Mouse (Mus musculus) hindbrain, embryonic 11.5 days (tissue): Measurements from ENCODE around the gene Slc38a2. TPM values are rescaled to one million over a fixed set of nuclear protein-coding genes. Genes with fewer than 3 reads are reported as not detected.

ENCODE experiments used
- ATAC-seq: fragments of 200-750 bp; cut with Nextera tagmentation; 2 replicates; pipeline ENCODE4 v1.8.0; 2017; ENCODE audit warnings: mild to moderate bottlenecking, moderate TSS enrichment, moderate library complexity; ENCODE audit not compliant: low FRiP score
- DNase-seq: peaks from one replicate; pipeline ENCODE4 v3.0.0-alpha.2; 2015; ENCODE audit warnings: low spot score
- H3K27ac ChIP-seq: fragments of 300-500 bp; sonication (generic); 2 replicates; pipeline ENCODE4 v1.5.1; 2014; ENCODE audit warnings: mild to moderate bottlenecking, low read depth, low read length
- H3K27me3 ChIP-seq: fragments of 300-500 bp; sonication (generic); 2 replicates; pipeline ENCODE4 v1.6.1; 2014; ENCODE audit warnings: mild to moderate bottlenecking, low read length, moderate library complexity, mixed read lengths; ENCODE audit not compliant: control insufficient read depth, insufficient read depth
- H3K36me3 ChIP-seq: fragments of 300-500 bp; sonication (generic); 2 replicates; pipeline ENCODE4 v1.6.1; 2014; ENCODE audit warnings: mild to moderate bottlenecking, low read length, moderate library complexity, mixed read lengths; ENCODE audit not compliant: control insufficient read depth, insufficient read depth
- H3K4me1 ChIP-seq: fragments of 300-500 bp; sonication (generic); replicated peaks from 2 replicates; pipeline ENCODE4 v1.6.1; 2014; ENCODE audit warnings: low read length, mixed read lengths; ENCODE audit not compliant: control insufficient read depth, insufficient read depth
- H3K4me2 ChIP-seq: fragments of 300-500 bp; sonication (generic); replicated peaks from 2 replicates; pipeline ENCODE4 v1.6.1; 2014; ENCODE audit warnings: mild to moderate bottlenecking, low read depth, low read length
- H3K4me3 ChIP-seq: fragments of 300-500 bp; sonication (generic); 2 replicates; pipeline ENCODE4 v1.5.1; 2014; ENCODE audit warnings: low read depth, low read length
- H3K9ac ChIP-seq: fragments of 300-500 bp; sonication (generic); 2 replicates; pipeline ENCODE4 v1.6.1; 2014; ENCODE audit warnings: low read depth, low read length
- H3K9me3 ChIP-seq: fragments of 300-500 bp; sonication (generic); 2 replicates; pipeline ENCODE4 v1.6.1; 2016; ENCODE audit warnings: low read length; ENCODE audit not compliant: control insufficient read depth
- WGBS: fragments of 180-500 bp; shearing (Covaris S2); extraction: QIAGEN DNeasy Blood & Tissue Kit; methylation state at CpG from one replicate; pipeline ENCODE4 v1.1.7; 2014; 5-methylcytosine and 5-hydroxymethylcytosine counted together
- polyA plus RNA-seq: library from polyadenylated mRNA; unstranded; fragments of >200 nt; fragmentation: Nextera tagmentation; extraction: Ambion mirVana; gene quantifications from 2 replicates; pipeline ENCODE4 v1.2.1, GENCODE M21; 2014

Gene Slc38a2
- polyA plus RNA-seq, 1 experiment from 2014 or later, result 209 TPM

- WGBS, result 86% methylated on average over 10 of the region's 10 CpGs
- Histone ChIP-seq H3K4me3 (no peak overlapping the region), H3K4me1 (no peaks in the 10 kb centered on the region), H3K27me3 (no peaks in the 10 kb centered on the region), H3K9ac (no peak overlapping the region), H3K4me2 (no peak overlapping the region), H3K9me3 (no peaks in the 10 kb centered on the region), H3K36me3 (no peaks in the 10 kb centered on the region), H3K27ac (no peak overlapping the region)
- no peak for ATAC-seq
- no peak for DNase-seq
Measured at GRCm38 (mm10) chr15:96728993-96729392, 29.5 kb upstream of the Slc38a2 start.

DNA sequence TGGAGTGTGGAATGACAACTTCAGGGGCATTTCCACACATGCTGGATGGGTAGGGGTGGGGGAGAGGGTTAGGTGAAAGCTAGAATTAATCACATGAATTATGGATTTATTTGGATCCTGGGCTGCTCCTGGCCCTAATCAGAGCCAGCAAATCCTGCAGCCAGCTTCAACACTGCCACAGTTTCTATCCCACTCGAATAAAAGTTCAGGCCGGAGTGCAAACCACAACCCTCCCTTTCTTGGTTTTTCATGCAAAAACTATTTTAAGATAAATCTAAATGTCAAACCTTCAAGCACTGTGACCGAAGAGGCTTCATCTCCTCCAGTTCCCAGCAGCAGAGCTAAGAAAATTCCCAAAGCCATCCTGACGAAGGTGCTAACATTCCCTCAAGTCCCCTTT, 28.8 kb upstream of the Slc38a2 start:
- no peak for ATAC-seq
- H3K4me2 ChIP-seq, result no peak overlapping the region
- WGBS, result 89% methylated on average over 4 of the region's 4 CpGs
- H3K4me1 ChIP-seq, result no peaks in the 10 kb centered on the region
- no peaks in the 10 kb centered on the region for H3K27me3 ChIP-seq
- no peak overlapping the region for H3K4me3 ChIP-seq
- H3K9me3 ChIP-seq, result no peaks in the 10 kb centered on the region
- no peak for DNase-seq
- H3K36me3 ChIP-seq, result no peaks in the 10 kb centered on the region
- no peak overlapping the region for H3K27ac ChIP-seq
- H3K9ac ChIP-seq, result no peak overlapping the region

DNA sequence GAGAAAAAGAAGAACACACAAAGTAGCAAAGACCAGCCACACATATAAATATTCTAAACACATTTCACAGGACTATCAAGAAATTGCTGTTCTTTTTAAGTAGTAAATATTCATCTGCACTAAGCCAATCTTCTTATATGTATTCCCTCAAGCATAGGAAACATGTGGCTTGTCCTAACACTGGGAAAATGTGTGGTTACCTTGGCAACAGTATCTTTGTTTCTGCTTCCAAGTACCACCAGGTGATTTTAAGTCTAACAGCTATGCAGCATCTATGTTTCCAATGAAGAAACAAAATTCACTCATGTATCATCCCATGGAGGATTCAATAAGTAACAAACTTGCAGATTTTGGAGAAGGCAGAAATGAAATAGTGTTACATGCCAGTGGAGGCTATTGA, 25.0 kb upstream of the Slc38a2 start:
- H3K27me3 ChIP-seq, result no peaks in the 10 kb centered on the region
- H3K4me1 ChIP-seq, result no peaks in the 10 kb centered on the region
- no peak overlapping the region for H3K27ac ChIP-seq
- no peak overlapping the region for H3K4me2 ChIP-seq
- ATAC-seq (no peak), DNase-seq (no peak)
- H3K9ac ChIP-seq, result no peak overlapping the region
- H3K9me3 ChIP-seq, result no peaks in the 10 kb centered on the region
- no peaks in the 10 kb centered on the region for H3K36me3 ChIP-seq
- no peak overlapping the region for H3K4me3 ChIP-seq

DNA sequence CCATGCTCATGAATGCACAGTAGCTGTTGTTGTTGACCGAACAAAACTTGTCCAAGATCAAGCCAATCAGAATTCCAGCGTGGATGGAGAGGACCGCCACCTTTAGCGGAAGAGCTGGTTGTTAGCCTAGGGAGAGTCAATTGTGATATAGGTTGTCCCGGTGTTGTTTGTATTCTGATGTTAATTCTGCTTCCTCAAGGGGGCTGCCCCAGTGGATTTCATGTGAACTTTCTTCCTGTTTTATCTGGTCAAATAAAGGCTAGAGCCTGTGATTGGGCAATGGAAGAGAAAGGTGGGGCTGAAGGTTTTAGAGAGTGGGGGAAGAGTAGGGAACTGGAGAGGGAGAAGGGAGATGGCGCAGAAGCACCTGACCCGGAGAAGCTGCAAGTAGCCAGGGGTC, 22.7 kb upstream of the Slc38a2 start:
- no peaks in the 10 kb centered on the region for H3K27me3 ChIP-seq
- WGBS, result 80% methylated on average over 7 of the region's 7 CpGs
- no peaks in the 10 kb centered on the region for H3K36me3 ChIP-seq
- H3K9me3 ChIP-seq, result no peaks in the 10 kb centered on the region
- H3K27ac ChIP-seq, result no peak overlapping the region
- no peak overlapping the region for H3K9ac ChIP-seq
- no peaks in the 10 kb centered on the region for H3K4me1 ChIP-seq
- no peak overlapping the region for H3K4me2 ChIP-seq
- no peak overlapping the region for H3K4me3 ChIP-seq
- DNase-seq (no peak), ATAC-seq (no peak)

DNA sequence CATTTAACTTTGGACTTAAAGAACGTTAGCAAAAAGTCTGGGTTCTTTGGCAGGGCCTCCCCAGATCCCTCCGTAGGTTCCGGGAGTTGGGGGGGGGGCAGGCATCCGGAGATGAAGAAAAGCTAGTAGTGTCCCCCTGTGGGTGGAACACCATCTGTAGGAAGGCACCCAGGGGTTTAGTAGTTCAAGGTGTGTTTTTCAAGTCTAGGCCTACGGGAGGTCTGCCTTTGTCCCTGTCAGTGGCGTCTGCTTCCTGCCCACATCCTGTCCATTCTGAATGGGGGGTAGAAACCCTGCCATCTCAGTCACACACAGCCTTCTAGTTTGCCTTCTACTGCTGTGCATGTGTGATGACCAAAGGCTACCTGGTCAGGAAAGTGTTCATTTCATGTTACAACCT, 20.6 kb upstream of the Slc38a2 start:
- no peaks in the 10 kb centered on the region for H3K9me3 ChIP-seq
- H3K4me1 ChIP-seq, result no peaks in the 10 kb centered on the region
- H3K27me3 ChIP-seq, result no peaks in the 10 kb centered on the region
- 79% methylated on average over 6 of the region's 6 CpGs for WGBS
- ATAC-seq (no peak), DNase-seq (no peak)
- H3K9ac ChIP-seq, result no peak overlapping the region
- no peak overlapping the region for H3K4me2 ChIP-seq
- no peak overlapping the region for H3K27ac ChIP-seq
- H3K36me3 ChIP-seq, result no peaks in the 10 kb centered on the region
- H3K4me3 ChIP-seq, result no peak overlapping the region

- Histone ChIP-seq H3K4me3 (no peak overlapping the region), H3K9me3 (no peaks in the 10 kb centered on the region), H3K4me1 (no peaks in the 10 kb centered on the region), H3K27ac (no peak overlapping the region), H3K36me3 (no peaks in the 10 kb centered on the region), H3K4me2 (no peak overlapping the region), H3K9ac (no peak overlapping the region), H3K27me3 (no peaks in the 10 kb centered on the region)
- ATAC-seq (no peak), DNase-seq (no peak)
- 78% methylated on average over 7 of the region's 7 CpGs for WGBS
Measured at GRCm38 (mm10) chr15:96718466-96718865, 18.9 kb upstream of the Slc38a2 start.

DNA sequence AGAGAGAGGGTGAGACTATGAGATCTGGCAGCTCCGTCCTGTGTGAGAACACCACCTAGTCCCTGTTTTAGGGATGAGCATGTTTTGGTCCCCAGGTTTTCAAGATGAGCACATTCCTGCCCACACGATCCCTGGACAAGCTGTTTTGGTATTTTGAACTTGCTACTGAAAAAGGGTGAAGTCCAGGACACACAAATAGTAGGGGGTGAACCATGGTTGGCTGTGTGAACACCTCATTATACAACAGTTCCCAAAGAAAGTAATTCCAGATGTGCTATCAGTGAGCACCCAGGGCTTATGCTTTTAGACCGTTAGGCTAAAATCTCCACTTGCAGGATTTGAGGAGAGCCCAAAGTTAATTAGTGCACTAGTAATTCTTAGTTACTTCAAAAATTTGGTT, 17.7 kb upstream of the Slc38a2 start:
- H3K9ac ChIP-seq, result no peak overlapping the region
- H3K4me3 ChIP-seq, result no peak overlapping the region
- H3K9me3 ChIP-seq, result no peaks in the 10 kb centered on the region
- no peak overlapping the region for H3K4me2 ChIP-seq
- WGBS, result 68% methylated on average over 3 of the region's 3 CpGs
- ATAC-seq (no peak), DNase-seq (no peak)
- H3K27ac ChIP-seq, result no peak overlapping the region
- H3K36me3 ChIP-seq, result no peaks in the 10 kb centered on the region
- no peaks in the 10 kb centered on the region for H3K4me1 ChIP-seq
- H3K27me3 ChIP-seq, result no peaks in the 10 kb centered on the region

- H3K27ac ChIP-seq, result no peak overlapping the region
- H3K36me3 ChIP-seq, result no peaks in the 10 kb centered on the region
- no peaks in the 10 kb centered on the region for H3K27me3 ChIP-seq
- no peak for DNase-seq
- no peak overlapping the region for H3K4me2 ChIP-seq
- H3K9ac ChIP-seq, result no peak overlapping the region
- H3K4me3 ChIP-seq, result no peak overlapping the region
- WGBS, result 88% methylated on average over 4 of the region's 4 CpGs
- H3K4me1 ChIP-seq, result no peaks in the 10 kb centered on the region
- no peaks in the 10 kb centered on the region for H3K9me3 ChIP-seq
- ATAC-seq, result no peak
Measured at GRCm38 (mm10) chr15:96716371-96716770, 16.8 kb upstream of the Slc38a2 start.

- Histone ChIP-seq H3K4me1 (no peaks in the 10 kb centered on the region), H3K4me3 (no peak overlapping the region), H3K36me3 (no peaks in the 10 kb centered on the region), H3K4me2 (no peak overlapping the region), H3K27ac (no peak overlapping the region), H3K9me3 (no peaks in the 10 kb centered on the region), H3K9ac (no peak overlapping the region), H3K27me3 (no peaks in the 10 kb centered on the region)
- DNase-seq (no peak), ATAC-seq (no peak)
- WGBS, result 95% methylated on average over 7 of the region's 7 CpGs
Measured at GRCm38 (mm10) chr15:96715692-96716080, 16.2 kb upstream of the Slc38a2 start.
